Mouse (Mus musculus): ENCODE measurements around the gene Rrp12. TPM values are rescaled to one million over a fixed set of nuclear protein-coding genes. Genes with fewer than 3 reads are reported as not detected.
"Not testable (repeated sequence)": the region's sequence is repeated elsewhere in the genome, so short reads cannot be mapped to it uniquely, and the experiment has no call there.

The Rrp12 gene
- total RNA-seq (2021): 10 to 100 TPM; 30.0 to 31.6 TPM
- long read RNA-seq, experiment 1, full-length matches to known transcripts: 8 of 15 reads
- long read RNA-seq, experiment 1, partial matches to known transcripts: 7 of 15 reads
- long read RNA-seq, experiment 1, other reads (novel, unspliced or antisense): 0 of 15 reads
- long read RNA-seq, experiment 2, full-length matches to known transcripts: 18 of 37 reads
- long read RNA-seq, experiment 2, partial matches to known transcripts: 17 of 37 reads
- long read RNA-seq, experiment 2, other reads (novel, unspliced or antisense): 2 of 37 reads

DNA sequence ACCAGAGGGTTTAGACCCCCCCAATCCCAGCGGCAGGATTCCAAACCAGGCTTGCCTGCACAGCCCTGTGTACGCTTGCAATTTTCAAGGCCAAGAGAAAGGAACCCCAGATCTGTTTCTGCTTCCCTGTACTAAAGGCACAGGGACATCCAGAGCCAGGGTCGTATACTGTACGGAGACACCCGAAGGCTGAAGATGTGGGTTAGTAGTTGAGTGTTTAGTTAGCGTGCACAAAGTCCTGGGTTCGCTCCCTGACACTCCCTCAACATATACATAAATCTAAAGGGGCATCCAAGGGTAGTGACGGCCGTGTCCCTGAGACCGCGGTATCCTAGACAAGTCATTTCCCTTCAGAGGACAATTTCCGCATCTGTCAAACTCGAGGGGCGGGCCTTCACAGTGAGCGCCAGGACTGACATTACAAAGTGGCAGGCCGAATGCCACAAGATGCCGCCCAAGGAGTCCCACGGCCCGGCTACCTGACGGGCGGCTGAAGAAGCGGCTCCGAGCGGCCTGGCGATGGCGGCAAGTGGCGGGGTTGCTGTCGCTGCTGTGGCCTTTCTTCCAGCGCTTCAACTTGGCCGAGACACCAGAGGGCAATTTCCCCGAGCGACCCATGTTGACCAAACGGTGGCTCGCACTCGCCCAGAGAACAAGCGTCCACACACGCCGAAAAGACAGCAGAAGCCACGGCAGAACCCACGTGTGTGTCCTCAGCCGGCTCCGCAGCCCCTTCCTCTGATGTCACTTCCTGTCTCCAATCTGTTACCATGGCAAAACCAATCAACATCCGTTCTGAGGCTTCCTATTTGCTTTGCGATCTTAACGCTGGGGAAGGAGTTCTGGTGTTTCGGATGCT lies at the start of gene Rrp12:
TSS of gene Rrp12 (minus strand) at position 714 of the 859 bp plus-strand sequence.
- intact Hi-C loops (cut with DNase I): no loop called here
- peak; percentile 53 to 59 for DNase-seq

GRCm38 (mm10) chr19:41943841-41944240 lies 47.9 kb upstream of the Rrp12 start:
- no peak for DNase-seq
- intact Hi-C loops (cut with DNase I): no loop called here

DNA sequence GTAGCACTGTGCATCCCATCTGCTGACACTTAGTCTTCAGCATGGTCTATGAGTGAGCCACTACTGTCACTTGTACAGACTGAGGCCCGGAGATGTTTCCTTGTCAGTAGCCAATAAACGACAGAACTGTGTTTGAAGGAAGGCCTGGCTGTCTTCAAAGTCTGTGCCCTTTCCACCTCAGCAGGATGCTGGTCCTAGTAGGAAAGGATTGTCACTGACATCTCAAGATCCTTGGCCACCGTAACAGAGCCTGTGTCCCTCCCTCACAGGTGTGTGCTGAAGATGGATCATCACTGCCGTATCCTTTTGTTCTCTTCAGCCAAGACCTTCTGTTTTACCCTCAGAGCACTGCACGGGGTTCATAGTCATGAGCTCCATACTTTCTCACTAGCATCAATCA lies 42.6 kb upstream of the Rrp12 start:
- intact Hi-C loops (cut with DNase I): no loop called here
- DNase-seq: no peak

- DNase-seq: no peak
- intact Hi-C loops (cut with DNase I): no loop called here
Measured at GRCm38 (mm10) chr19:41935921-41936320, 39.9 kb upstream of the Rrp12 start.

- DNase-seq: no peak
- intact Hi-C loops (cut with DNase I): no loop called here
Measured at GRCm38 (mm10) chr19:41934124-41934523, 38.2 kb upstream of the Rrp12 start.

DNA sequence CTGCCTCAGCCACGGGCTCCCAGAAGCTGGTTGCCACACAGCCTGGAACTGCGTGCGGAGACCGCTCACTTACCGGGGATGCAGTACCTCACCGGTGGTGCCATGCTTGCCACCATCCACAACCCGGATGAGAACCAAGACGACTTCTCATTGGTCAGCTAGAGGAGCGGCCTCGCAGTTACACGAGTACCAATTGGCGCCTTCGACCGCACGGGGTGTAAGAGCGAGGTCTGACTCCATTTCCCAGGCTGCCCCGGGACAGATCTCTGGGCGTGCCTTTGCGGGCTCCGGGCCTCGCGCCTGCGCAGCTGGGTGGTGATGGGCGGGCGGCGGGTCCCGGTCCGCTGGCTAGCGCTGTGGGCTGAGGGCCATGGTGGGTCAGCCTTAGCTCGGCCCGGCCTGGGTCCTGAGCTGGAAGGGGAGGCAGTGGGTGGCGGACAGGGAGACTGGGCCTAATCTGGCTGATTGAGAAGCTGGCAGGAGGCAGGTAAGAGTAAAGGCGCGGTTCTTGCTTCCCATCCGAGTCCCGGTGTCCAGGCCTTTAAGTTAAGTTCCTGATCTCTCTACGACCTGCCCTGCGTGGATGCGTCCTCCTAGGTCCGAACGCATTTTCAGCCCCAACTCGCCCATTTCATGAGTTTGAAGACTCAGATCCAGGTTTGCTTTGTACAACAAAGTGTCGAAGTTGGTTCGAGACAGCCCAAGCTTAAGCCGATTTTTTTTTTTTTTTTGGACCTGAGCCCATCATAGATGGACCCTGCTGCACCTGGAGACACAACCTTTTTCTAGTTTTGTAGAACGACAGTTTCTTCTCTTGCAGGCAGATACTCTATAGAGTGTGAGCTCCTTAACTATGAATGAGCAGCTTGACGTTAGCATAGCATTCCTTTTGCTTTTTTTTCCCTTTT lies 37.5 kb upstream of the Rrp12 start, which contains the start of the genes Exosc1 and Zdhhc16:
TSS of gene Exosc1 (minus strand) at position 245 of the 908 bp plus-strand sequence.
TSS of gene Zdhhc16 (plus strand) at position 302 of the 908 bp plus-strand sequence.
- DNase-seq: peak; percentile 95 to 96
- intact Hi-C loops (cut with DNase I): no loop called here

GRCm38 (mm10) chr19:41932686-41933085 lies 36.7 kb upstream of the Rrp12 start:
- intact Hi-C loops (cut with DNase I): no loop called here
- DNase-seq: no peak

- intact Hi-C loops (cut with DNase I): loop anchor here (5.0 kb wide), 1 partner anchor 107 kb away; no protein-coding TSS in a partner anchor
- no peak for DNase-seq
Measured at GRCm38 (mm10) chr19:41920412-41921067, 24.6 kb upstream of the Rrp12 start.

- intact Hi-C loops (cut with DNase I): no loop called here
- DNase-seq: no peak
Measured at GRCm38 (mm10) chr19:41919471-41919870, 23.5 kb upstream of the Rrp12 start.

GRCm38 (mm10) chr19:41916853-41917252 lies 20.9 kb upstream of the Rrp12 start:
- intact Hi-C loops (cut with DNase I): no loop called here
- no peak for DNase-seq

GRCm38 (mm10) chr19:41915294-41915693 lies 19.3 kb upstream of the Rrp12 start:
- intact Hi-C loops (cut with DNase I): no loop called here
- no peak for DNase-seq

GRCm38 (mm10) chr19:41914592-41914882 lies 18.6 kb upstream of the Rrp12 start:
- DNase-seq; intact Hi-C loops (cut with DNase I): not testable (repeated sequence)

GRCm38 (mm10) chr19:41913774-41914591 lies 18.0 kb upstream of the Rrp12 start:
- intact Hi-C loops (cut with DNase I): no loop called here
- no peak for DNase-seq

- DNase-seq: peak in 1 of 2 experiments; percentile 24
- intact Hi-C loops (cut with DNase I): no loop called here
Measured at GRCm38 (mm10) chr19:41912121-41913080, 16.4 kb upstream of the Rrp12 start.

DNA sequence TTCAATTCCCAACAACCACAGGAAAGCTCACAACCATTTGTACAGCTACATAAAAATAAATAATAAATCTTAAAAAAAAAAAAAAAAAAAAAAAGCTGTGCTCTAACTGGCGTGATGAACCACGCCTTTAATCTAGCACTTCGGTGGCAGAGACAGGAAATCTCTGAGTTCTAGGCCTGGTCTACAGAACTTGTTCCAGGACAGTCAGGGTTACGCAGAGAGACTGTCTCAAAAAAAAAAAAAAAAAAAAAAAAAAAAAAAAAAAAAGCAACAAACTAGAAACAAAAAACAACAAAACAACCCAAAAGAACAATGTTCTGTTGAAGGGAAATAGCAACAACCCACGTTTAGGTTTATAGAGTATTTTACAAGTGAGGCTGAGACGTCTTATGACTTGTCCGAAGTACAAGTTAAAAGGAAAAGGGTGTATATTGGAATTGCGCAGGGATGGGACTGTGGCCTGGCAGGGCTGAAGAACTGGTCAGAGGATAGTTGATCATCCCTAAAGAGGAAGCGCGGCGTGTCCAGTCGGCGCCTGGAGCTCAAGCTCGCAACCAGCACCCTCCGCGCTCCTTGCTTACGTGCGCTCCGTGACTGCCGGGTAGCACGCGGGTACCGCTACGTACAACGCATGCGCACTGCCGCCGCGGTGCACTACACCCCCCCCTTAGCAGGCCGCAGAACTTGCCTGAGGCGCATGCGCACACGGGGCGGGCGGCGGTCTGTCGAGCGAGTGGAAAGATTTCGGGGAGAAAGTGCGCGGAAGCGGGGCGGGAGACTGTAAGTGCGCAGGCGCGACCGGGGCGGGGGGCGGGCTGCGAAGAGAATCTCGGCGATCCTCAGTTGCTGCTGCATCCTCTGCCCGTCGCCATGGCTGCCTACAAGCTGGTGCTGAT lies 15.5 kb upstream of the Rrp12 start, which contains the start of gene Pgam1:
TSS of gene Pgam1 (plus strand) at position 746 of the 896 bp plus-strand sequence.
- intact Hi-C loops (cut with DNase I): no loop called here
- peak; percentile 91 to 96 for DNase-seq

DNA sequence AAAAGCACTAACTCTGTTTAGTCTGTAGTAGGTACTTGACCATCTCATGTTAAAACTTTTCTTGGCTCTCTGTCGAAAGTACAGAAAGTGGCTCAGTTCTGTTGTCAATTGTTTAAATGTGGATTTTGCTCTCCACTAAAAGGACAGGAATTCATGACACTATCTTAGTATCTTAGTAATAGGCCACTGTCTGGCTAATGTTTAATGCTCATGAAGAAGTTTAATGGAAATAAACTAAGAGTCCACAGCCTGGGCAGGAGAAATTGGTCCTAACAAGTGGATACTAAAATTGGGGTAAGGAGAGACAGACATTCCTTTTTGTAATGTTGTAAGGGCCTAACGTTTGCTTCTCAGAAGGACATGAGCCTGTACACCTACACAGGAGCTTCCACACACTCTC lies 14.4 kb upstream of the Rrp12 start:
- no peak for DNase-seq
- intact Hi-C loops (cut with DNase I): no loop called here

GRCm38 (mm10) chr19:41908736-41909135 lies 12.8 kb upstream of the Rrp12 start:
- intact Hi-C loops (cut with DNase I): no loop called here
- DNase-seq: no peak
